Mouse (Mus musculus): ENCODE results near the gene Gm49380.

The Gm49380 gene

GRCm38 (mm10) chr9:44093612-44094503, 19.4 kb downstream of the Gm49380 start:
- peak; percentile 71 to 74 for DNase-seq (ENCODE audit: low spot score in 2 of 2)

- DNase-seq (ENCODE audit: low spot score in 2 of 2), result no peak
Observed at GRCm38 (mm10) chr9:44088877-44089608, 24.3 kb downstream of the Gm49380 start.

DNA sequence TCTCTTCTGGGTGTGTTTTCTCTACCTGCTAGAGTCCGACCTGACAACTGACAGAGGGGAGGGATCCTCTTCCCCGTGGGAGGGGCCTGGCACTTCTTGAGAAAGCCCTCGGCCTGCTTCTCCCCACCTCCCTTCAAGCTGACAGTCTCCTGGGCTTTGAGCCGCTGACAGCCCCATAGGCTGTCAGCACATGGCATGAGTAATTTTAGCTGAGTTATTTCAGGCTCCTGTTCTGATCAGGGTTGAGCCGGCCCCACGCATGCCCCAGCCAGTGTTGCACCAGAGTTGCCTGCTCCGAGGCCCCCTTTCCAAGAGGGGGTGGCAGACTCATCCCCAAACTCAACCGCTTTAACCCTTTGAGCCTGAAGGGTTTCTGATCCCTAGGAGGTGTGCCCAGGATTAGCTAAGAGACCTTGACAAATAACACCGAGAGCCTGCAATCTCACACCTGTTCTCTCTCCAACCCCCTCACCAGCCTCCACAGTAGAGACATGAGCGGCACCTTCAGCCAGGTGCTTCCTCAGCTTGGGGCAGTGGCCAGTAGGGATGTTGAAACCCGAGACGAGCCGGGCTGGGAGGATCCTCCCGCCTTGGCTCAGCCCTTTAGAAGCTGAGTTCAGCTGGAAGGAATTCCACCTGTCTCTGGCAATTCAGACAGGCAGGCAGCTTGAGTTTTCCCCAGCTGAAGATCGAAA, 25.4 kb downstream of the Gm49380 start:
- no peak for DNase-seq (ENCODE audit: low spot score in 2 of 2)

GRCm38 (mm10) chr9:44086960-44087359, 26.3 kb downstream of the Gm49380 start:
- DNase-seq (ENCODE audit: low spot score in 2 of 2), result no peak

DNA sequence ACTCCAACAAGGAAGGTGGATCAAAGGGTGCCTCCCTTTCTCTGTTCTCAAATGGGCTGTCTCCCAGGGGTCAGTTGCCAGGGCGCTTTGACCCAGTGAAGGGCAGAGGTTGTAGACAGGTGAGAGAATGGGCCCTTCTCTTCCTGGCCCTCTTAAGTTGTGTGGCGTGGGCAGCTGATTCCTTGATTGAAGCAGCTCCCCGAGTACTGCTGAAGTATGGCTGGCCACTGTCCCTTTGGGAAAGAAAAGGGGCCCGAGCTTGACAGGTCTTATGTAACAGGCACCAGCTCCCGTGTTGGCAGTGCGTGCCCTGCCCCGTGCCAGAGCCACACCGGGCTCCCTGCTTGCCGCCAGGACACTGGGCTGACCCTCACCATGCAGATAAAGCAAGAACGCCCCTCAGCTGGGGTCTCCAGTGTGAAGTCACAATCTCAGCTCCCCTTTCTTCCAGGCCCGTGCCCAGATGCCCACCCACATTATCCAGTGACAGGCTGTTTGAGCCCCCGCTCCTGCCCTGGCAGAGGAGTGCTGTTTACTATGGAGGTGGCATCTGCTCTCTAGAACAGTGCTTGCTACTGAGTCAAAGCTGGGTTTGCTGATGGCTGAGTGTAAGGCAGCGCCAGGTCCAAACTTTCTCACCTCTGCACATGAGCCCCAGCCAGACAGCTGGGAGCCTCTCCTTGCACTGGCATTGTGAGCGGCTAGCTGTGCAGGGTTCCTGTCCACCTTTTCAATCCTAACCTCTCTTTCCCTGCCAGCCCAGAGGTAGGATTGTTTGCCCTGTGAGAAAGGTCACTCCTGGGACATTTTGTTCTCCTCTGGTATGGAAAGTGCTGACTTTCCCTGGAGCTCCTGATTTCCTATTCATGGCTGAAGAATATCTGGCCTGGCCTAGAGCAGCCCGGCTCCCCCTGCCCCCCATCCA, 27.3 kb downstream of the Gm49380 start:
- DNase-seq (ENCODE audit: low spot score in 2 of 2), result no peak

DNA sequence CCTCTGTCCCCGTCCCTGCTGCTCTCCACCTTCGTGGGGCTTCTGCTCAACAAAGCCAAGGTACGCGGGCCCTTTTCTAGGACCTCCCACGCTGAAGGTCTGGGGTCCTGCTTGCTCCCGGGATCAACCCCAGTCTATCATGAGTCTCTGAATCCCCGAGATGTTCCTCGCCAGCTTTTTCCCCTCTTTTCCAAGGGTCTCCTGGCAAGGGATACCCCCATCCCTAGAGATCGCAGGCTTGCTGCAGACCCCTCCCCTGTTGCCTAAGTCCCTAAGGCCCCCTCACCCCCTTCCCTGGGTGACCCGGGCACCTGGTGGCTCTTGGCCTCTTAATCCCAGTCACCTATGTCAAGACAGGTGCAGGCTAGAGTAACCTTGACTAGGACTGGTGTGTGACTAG, 28.0 kb downstream of the Gm49380 start:
- no peak for DNase-seq (ENCODE audit: low spot score in 2 of 2)

GRCm38 (mm10) chr9:44084659-44085229, 28.6 kb downstream of the Gm49380 start:
- DNase-seq (ENCODE audit: low spot score in 2 of 2), result peak; percentile 86 to 88

GRCm38 (mm10) chr9:44084236-44084635, 29.1 kb downstream of the Gm49380 start:
- DNase-seq (ENCODE audit: low spot score in 2 of 2), result no peak

GRCm38 (mm10) chr9:44083392-44084121, 29.7 kb downstream of the Gm49380 start:
- no peak for DNase-seq (ENCODE audit: low spot score in 2 of 2)

DNA sequence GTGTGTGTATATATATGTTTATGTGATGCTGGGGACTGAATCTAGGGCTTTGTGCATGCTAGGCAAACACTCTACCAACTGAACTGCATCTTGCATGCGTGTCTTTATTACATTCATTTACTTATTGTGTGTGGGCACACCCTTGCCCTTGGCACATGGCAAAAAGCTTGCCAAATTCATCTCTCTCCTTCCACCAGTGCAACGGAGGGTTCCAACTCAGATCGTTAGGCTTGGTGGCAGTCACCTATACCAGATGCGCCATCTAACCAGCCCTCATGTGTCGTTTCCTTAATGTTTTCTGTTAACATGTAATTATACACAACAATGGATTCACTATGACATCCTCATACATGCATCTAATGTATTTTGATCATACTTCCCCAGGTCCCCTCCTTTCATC, 31.0 kb downstream of the Gm49380 start:
- no peak for DNase-seq (ENCODE audit: low spot score in 2 of 2)

GRCm38 (mm10) chr9:44081581-44081980, 31.7 kb downstream of the Gm49380 start:
- no peak for DNase-seq (ENCODE audit: low spot score in 2 of 2)

- DNase-seq (ENCODE audit: low spot score in 2 of 2), result no peak
Observed at GRCm38 (mm10) chr9:44080953-44081352, 32.3 kb downstream of the Gm49380 start.

GRCm38 (mm10) chr9:44079997-44080780, 33.1 kb downstream of the Gm49380 start:
- DNase-seq (ENCODE audit: low spot score in 2 of 2), result no peak

- no peak for DNase-seq (ENCODE audit: low spot score in 2 of 2)
Observed at GRCm38 (mm10) chr9:44078955-44079756, 34.1 kb downstream of the Gm49380 start.

- DNase-seq (ENCODE audit: low spot score in 2 of 2), result no peak
Observed at GRCm38 (mm10) chr9:44078136-44078797, 35.0 kb downstream of the Gm49380 start.

DNA sequence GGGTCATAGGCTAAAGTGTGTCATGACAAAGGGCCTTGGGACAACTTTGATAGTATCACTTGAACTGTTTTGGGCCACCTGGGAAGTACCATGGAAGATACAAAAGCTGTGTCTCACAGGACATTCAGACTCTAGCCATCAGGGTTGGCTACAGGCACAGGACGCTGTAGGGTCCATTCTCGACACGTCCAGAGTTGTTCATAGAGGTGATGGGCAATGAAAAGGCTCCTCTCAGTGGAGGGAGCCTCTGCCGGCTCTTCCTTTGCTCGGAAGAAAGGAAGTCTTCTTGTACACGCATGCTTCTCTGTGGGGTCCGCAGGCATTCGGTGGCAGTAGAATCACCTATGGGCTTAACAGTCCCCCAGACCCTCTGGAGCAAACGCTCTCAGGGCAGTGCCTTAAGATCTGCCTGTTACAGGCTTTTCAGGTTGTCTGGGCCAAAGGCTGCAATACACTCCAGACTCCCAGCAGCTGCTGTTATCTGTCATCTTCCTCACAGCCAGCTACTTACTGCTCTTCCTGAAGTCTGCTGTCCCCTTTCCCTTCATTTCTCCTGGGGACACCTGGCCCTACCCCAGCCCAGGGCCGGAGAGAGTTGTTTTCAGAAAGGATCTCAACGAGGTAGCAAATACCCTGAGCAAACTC, 35.9 kb downstream of the Gm49380 start:
- DNase-seq (ENCODE audit: low spot score in 2 of 2), result no peak

DNA sequence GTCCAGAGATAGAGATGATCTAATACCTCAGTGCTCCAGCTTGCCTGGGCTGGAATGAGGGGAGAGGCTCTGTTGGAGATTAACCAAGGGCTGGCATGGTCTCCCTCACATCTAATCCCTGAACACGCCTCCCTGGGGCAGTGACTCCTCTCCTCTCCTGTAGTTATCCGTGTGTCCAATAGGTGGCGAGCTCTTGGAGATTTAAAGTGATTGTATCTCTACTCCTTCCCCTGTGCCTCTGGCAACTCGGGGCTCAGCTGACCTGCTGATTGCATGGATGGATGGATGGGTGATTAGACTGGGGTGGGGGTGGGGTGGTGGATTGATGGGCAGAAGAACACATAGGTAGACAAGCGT, 36.6 kb downstream of the Gm49380 start:
- DNase-seq (ENCODE audit: low spot score in 2 of 2), result peak; percentile 32 to 36
